Mouse (Mus musculus): ENCODE measurements around the gene Tulp3. TPM values are rescaled to one million over a fixed set of nuclear protein-coding genes. Genes with fewer than 3 reads are reported as not detected.

Tulp3 gene
- total RNA-seq, 2 experiments from 2014 or later, result 0.38 TPM; not detected in 1

Other genes starting within 250 kb of the Tulp3 start
- 0.63 TPM in 1 of 2 replicates, not detected in the other for gene Tspan9, start 212.3 kb downstream of the Tulp3 start, total RNA-seq (2015; ENCODE audit: low replicate concordance)
- 0.26 and 0.56 TPM in 2 replicates for gene Tspan9, start 212.3 kb downstream of the Tulp3 start, total RNA-seq (2017; ENCODE audit: low replicate concordance)
- gene Tead4, start 55.0 kb downstream of the Tulp3 start, total RNA-seq (2015; ENCODE audit: low replicate concordance), result not detected in 2 replicates
- gene Tead4, start 55.0 kb downstream of the Tulp3 start, total RNA-seq (2017; ENCODE audit: low replicate concordance), result not detected in 2 replicates
- gene Rhno1, start 7.1 kb upstream of the Tulp3 start, total RNA-seq (2015; ENCODE audit: low replicate concordance), result 37.4 and 39.6 TPM in 2 replicates
- gene Rhno1, start 7.1 kb upstream of the Tulp3 start, total RNA-seq (2017; ENCODE audit: low replicate concordance), result 19.5 and 38.2 TPM in 2 replicates
- 17.7 and 25.9 TPM in 2 replicates for gene Foxm1, start 7.1 kb upstream of the Tulp3 start, total RNA-seq (2015; ENCODE audit: low replicate concordance)
- 14.1 and 29.7 TPM in 2 replicates for gene Foxm1, start 7.1 kb upstream of the Tulp3 start, total RNA-seq (2017; ENCODE audit: low replicate concordance)
- not detected in 2 replicates for gene Tex52, start 19.6 kb upstream of the Tulp3 start, total RNA-seq (2015; ENCODE audit: low replicate concordance)
- gene Tex52, start 19.6 kb upstream of the Tulp3 start, total RNA-seq (2017; ENCODE audit: low replicate concordance), result not detected in 2 replicates
- gene Gm44596, start 19.7 kb upstream of the Tulp3 start, total RNA-seq (2015; ENCODE audit: low replicate concordance), result not detected in 2 replicates
- not detected in 2 replicates for gene Gm44596, start 19.7 kb upstream of the Tulp3 start, total RNA-seq (2017; ENCODE audit: low replicate concordance)
- gene Nrip2, start 43.4 kb upstream of the Tulp3 start, total RNA-seq (2015; ENCODE audit: low replicate concordance), result not detected in 2 replicates
- gene Nrip2, start 43.4 kb upstream of the Tulp3 start, total RNA-seq (2017; ENCODE audit: low replicate concordance), result not detected in 2 replicates
- gene Itfg2, start 69.1 kb upstream of the Tulp3 start, total RNA-seq (2015; ENCODE audit: low replicate concordance), result 12.7 and 53.8 TPM in 2 replicates
- gene Itfg2, start 69.1 kb upstream of the Tulp3 start, total RNA-seq (2017; ENCODE audit: low replicate concordance), result 5.3 and 13.7 TPM in 2 replicates
- gene Fkbp4, start 82.8 kb upstream of the Tulp3 start, total RNA-seq (2015; ENCODE audit: low replicate concordance), result 16.1 and 19.2 TPM in 2 replicates
- 34.8 and 68.4 TPM in 2 replicates for gene Fkbp4, start 82.8 kb upstream of the Tulp3 start, total RNA-seq (2017; ENCODE audit: low replicate concordance)
- not detected in 2 replicates for gene Pzp, start 170.9 kb upstream of the Tulp3 start, total RNA-seq (2015; ENCODE audit: low replicate concordance)
- not detected in 2 replicates for gene Pzp, start 170.9 kb upstream of the Tulp3 start, total RNA-seq (2017; ENCODE audit: low replicate concordance)
- gene A2ml1, start 225.8 kb upstream of the Tulp3 start, total RNA-seq (2015; ENCODE audit: low replicate concordance), result not detected in 2 replicates
- gene A2ml1, start 225.8 kb upstream of the Tulp3 start, total RNA-seq (2017; ENCODE audit: low replicate concordance), result 0.28 TPM in 1 of 2 replicates, not detected in the other

Data from erythroblast, adult 5-6 weeks (primary cell).